Mouse (Mus musculus): ENCODE data around the gene Acap2.

- TF ChIP-seq CTCF (IDR thresholded peaks at IDR 0.05; ENCODE audit: extremely low read depth, insufficient read depth, insufficient read length, insufficient replicate concordance) (no peak), POLR2A (IDR thresholded peaks at IDR 0.05; ENCODE audit: low read depth, low read length) (no peak)
Measured at GRCm38 (mm10) chr16:31234808-31235456, 33.9 kb upstream of the Acap2 start.
